Mouse (Mus musculus) megakaryocyte-erythroid progenitor cell, adult 5-6 weeks (primary cell): ENCODE results near the gene Ccdc155. TPM values are rescaled to one million over a fixed set of nuclear protein-coding genes. Genes with fewer than 3 reads are reported as not detected.
"Not testable (repeated sequence)": the region's sequence is repeated elsewhere in the genome, so short reads cannot be mapped to it uniquely, and the experiment has no call there.

Source experiments
- ATAC-seq: replicated peaks from 2 replicates; pipeline ENCODE4 v1.8.0; 2016; ENCODE audit warnings: mild to moderate bottlenecking, inconsistent platforms; ENCODE audit not compliant: severe bottlenecking, poor library complexity, low FRiP score, low TSS enrichment
- total RNA-seq, 2 experiments: library from RNA; stranded (forward) in 1 of 2; stranded (reverse) in 1 of 2; fragments of 200-1000, 215-1000 nt in 1 of 2; fragments of >200 nt in 1 of 2; fragmentation: Nextera tagmentation in 1 of 2; gene quantifications; 2 replicates each; pipeline ENCODE4 v1.2.3; 2014 to 2017

Gene Ccdc155
- total RNA-seq, 2 experiments from 2014 or later = 0.52 to 2.0 TPM

DNA sequence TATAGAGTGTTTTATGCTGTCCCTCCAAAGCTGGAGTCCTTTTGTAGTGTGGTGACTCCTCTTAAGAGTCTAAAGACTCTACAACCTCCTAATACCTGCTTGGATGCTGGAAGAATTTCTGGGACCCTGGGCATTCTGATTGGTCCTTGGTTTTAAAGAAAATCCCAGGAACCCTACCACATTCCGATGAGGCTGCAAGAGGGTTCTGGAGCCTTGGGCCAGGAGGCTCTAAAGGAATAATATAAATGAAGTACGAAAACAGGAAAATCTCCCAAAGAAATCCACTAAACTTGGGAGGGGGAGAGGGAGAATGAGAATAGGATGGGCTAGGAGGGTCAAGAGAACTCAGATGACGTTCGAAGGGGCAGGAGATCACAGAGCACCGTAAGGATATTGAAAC, 51.1 kb downstream of the Ccdc155 start:
- no peak for ATAC-seq

DNA sequence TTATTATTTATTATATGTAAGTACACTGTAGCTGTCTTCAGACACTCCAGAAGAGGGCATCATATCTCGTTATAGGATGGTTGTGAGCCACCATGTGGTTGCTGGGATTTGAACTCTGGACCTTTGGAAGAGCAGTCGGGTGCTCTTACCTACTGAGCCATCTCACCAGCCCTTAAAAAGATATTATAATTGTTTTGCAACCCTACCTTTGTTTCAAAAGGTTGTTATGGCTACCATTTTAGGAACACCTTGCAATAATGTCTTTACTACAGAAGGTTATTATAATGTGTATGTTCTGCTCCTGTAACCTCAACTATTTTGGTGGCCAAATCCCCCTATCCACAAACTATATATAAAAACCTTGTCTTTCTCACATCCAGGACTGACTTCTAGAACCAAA, 51.6 kb downstream of the Ccdc155 start:
- ATAC-seq = not testable (repeated sequence)

DNA sequence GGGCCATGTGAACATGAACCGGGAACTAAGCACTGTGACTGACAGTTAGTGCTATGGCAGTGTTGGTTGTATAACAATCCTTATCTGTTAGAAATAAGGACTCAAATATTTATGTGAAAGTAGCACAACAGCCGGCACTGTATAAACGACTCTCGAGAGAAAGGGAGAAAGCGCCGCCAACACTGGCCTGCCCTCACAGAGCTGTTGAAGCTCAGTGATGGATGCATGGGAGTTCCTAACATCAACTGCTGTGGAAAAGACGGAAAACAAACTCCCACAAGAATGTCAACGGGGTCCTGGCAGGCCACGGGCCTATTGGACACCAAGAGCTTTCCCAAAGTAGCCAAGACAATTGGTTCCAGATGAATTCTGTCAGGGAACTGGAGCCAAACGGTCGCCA, 53.4 kb downstream of the Ccdc155 start:
- ATAC-seq = no peak

DNA sequence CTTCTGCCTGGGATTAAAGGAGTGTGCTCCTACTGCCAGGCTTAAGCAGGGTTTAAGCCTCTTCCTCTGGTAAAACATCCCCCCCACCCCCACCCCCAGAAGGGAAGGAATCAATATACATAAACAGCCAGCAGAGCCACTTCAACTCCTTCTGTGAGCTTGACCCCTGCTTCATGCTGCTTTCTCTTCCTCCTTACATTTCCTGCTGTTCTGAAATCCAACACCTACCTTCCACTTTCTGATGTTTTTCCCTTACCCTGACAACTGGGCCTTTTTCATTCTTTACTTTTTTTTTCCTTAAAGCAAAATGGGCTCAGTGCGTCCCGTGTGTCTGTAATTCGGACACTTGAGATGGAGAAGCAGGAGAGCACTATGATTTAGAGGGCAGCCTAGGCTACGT, 54.4 kb downstream of the Ccdc155 start:
- no peak for ATAC-seq

DNA sequence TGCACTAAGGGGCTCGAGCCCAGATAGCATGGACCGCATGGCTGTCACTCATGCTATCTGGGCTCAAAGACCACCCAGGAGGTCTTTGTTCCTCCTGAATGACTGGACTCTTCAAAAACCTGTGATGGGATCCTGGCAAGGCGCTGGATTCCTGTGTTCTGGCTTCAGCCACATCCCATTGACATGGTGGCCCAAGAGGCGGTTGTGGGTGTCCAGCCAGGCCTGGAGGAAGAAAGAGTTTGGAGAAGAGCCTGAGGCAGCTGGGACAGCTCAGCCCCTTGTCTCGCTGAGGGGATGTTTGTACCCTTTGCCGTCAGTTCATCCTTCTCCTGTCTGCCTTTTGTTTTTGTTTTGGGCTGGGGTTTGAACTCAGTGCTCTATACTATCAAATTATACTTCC, 55.1 kb downstream of the Ccdc155 start:
- ATAC-seq = no peak

DNA sequence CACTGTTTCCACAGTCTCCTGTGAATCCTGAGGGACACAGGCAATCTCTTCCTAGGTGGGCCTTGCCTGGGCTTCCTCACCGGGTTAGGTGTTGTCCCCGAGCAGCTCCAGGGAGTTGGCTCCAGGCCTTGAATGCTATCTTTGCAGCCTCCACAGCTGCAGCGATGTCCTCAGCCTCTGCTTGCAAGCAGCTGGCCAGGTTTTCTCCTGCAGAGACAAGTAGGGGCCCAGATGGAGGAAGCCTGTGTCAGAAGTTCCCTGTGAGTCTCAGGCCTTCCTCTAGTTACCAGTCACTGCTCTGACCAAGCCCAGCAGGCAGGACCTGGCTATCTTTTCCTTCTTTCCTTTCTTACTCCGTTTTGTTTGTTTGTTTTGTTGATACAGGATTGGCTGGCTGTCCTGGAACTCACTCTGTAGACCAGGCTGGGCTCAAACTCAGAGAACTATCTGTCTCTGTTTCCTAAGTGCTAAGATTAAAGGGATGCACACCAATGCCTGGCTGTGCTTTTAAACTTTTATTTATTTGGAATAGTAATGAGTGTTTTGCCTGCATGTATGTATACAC, 56.1 kb downstream of the Ccdc155 start:
- ATAC-seq = no peak

DNA sequence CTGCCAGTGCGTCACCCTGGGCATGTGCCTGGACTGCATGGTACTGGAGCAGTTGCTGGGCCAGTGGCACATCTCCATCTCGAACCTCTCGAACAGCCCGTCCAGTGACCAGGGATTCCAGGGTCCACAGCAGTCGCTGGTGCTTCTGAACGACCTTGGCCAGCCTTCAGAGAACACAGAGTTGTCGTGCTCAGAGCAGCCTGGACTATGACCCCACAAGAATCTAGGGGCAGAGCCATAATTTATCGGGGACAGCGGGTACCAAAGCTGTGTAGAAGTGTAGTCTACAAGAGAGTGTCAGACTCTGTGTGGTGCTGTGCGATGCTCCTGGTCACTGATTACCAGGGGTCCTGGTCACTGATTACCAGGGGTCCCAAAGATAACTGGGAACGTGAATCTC, 56.8 kb downstream of the Ccdc155 start:
- no peak for ATAC-seq

DNA sequence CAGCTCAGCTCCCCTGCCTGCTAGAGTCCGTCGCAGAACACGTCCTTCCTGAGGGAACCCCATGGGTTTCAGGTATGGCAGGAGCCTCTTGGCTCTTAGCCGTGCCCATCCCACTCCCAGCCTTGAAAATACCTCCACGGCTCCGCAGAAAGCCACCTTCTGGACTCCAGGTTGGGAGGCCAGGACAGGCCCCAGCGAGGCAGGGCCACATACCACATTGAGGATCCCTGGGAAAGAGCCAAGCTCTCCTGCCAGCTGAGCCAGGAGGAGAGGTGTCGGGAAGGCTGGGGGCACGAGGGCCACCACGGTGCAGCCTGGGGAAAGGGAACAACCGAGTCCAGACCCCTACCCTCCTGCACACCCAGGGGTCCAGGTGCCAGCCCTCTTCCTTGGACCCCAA, 57.4 kb downstream of the Ccdc155 start:
- ATAC-seq = no peak

DNA sequence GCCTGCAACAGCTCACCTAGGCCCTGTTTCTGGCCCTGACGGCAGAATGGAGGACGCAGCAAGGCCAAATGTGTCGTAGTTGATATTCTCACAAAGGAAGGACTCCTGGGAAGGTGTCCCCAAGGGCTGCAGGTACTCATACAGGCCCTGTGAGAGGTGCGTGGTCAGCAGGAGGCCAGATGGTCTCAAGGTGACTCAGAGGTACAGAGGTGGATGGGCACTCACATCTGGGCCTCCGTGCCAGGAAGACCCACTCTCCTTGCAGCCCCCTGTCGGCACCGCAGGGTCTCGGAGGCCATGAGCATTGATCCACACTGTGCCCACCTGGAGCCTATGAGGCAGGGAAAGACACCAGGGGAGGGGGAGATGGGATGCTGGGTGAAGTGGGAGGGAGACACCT, 59.2 kb downstream of the Ccdc155 start:
- no peak for ATAC-seq

DNA sequence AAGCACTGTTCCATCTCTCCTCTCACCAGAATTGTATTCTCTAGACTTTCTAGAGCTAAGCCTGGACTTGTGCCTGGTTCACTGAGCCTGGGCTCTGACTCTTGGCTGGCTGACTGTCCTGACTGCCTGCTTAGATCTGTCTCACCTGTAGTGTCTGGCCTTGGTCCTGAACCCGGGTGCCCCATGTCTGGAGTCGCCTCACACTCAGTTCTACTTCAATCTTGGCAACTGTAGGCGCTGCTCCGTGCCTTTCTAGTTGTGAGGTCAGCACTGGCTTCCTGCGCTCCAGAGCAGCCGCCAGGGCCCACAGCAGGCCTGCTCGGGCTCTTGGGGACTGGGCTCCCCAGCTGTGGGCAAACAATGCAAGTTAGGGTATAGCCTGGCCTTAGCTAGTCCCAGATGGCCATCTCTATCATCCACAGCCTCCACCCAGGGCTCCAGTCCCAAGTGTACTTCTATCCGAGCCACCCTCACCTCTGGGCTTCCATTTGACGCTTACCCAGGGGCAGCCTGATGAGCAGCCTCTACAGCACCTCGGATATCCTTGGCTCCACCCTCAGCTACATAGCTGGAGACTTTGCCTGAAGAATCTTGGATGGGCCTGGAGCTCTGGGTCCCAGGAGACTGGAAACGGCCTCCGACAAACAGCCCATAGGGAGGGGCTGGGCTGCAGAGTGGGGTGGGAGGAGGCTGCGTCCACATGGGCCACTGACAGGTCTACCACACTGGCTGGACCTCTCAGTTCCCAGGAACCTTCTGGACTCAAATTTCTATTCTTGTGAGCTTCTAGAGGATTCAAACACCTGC, 60.1 kb downstream of the Ccdc155 start:
- ATAC-seq = no peak

DNA sequence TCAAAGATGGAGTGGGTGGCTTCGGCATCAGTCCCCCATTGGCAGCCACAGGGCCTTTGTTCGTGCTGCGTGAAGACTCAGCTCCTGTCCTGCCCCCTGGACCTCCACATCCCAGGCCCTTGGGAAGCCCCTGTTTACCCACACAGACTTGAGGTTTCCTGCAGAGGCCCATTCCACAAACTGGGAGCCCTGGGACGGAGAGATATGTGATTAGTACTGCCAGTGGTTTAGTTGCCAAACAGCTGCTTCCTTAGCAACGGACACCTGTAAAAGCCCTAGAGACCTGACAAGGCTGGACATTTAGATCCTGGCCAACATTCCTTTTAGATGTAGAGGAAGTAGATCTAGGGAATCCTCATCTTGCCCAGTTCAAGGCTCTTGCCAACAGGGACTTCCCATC, 62.8 kb downstream of the Ccdc155 start:
- ATAC-seq = no peak

DNA sequence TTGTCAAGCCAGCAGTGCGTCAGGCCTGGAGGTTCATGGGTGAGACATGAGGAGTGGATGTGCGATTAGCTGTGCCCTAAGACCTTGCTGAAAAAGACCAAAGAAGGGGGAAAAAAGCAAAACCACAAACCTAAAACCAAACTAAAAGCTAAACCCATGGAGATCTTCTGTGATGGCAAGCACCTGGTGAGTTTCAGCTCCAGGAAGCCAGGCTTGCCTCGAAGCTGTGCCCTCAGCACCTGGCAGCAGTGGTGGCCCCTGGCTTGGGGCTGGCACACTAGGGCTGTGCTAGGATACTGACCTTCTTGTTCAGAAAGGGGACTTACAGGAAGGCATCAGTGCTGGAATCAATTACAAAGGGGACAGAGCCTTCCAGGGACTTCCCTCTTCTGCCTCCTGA, 63.4 kb downstream of the Ccdc155 start:
- ATAC-seq = no peak

DNA sequence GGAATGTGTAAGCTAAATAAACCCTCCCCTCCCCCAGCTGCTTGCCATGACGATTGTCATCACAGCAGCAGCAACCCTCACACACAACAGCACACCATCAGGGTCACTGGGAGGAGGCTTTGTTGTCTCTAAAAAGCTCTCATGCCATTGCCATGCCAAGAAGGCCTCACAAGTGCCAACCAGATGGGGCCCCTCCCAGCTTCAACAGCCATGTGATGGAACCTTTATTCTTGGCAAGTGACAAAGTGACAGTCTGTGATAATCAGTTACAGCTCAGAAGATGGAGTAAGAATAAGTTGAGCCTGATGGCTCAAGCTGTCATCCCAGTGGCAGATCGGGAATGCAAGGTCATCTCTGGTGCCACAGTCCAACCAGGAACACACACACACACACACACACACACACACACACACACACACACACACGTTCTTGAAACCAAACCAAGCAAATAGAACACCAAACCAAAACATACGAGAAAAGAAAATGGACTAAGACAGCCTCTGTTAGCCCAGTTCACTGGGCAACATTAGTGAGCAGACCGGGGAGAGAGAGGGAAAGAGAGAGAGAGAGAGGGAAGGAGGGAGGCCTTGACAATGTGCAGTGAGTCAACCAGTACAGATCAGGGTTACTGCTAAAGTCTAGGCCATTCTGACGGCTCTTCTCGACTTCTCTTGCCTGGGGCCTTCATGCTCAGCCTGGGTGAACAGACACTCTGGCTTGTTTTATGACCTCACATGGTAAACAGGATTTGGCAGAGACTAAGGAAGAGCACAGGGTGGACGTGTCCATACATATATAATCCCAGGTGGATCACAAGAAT, 64.6 kb downstream of the Ccdc155 start:
- ATAC-seq = peak; percentile 15; the same call in 1 of the 2 replicates

DNA sequence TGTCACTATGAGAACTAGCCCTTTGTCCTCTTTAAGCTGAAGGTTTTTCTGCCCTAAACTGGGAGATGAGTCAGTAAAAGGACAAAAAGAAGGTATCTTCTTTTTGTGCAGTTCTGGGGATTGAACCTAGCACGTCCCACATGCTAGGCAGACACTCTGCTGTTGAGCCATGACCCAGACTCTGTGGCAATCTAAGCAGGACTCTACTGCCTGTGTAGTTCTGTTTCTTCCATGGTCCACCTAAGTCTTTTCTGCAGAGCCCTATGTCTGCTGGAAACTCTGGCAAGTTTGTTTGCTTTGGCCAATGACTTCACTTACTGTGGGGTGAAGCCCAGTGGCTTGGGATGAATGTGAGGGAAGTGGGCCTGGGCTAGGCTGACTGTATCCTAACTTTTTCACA, 66.3 kb downstream of the Ccdc155 start:
- ATAC-seq = no peak

DNA sequence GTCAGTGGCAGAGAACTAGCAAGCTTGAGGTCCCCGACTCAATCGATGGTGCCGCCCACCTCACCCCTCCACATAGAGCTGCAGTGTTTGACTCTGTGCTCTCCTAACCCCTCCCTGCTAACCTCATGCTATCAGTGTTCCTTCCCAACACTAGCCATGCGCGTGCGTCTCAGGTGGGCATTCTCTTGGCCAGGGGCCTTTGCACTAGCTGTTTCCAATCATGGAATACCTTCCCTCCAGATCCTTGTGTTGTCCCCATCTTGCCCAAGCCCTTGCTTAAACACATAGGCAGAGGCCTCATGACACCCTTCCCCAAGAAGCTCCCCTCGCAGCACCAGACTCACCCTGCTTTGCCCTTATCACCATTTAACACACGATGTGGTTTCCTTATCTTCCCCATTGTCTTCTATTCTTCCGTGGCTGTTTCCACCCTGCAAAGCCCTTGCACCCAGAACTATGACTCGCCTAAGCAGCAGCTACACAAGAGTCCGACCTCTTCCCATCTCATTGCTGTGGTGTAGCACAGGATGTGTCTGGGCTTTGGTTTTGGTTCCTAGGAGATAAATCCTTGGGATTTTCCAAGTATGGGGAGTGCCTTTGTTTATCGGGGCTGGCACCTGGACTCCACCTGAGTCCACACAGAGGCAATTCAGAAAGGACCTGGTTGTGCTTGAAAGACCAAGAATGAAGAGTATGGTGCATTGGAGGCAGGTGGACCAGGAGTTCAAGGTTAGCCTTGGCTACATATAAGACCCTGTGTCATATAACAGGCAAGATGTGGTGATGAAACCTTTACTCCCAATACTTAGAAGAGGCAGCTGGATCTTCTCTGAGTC, 67.3 kb downstream of the Ccdc155 start:
- ATAC-seq = peak; percentile 72

DNA sequence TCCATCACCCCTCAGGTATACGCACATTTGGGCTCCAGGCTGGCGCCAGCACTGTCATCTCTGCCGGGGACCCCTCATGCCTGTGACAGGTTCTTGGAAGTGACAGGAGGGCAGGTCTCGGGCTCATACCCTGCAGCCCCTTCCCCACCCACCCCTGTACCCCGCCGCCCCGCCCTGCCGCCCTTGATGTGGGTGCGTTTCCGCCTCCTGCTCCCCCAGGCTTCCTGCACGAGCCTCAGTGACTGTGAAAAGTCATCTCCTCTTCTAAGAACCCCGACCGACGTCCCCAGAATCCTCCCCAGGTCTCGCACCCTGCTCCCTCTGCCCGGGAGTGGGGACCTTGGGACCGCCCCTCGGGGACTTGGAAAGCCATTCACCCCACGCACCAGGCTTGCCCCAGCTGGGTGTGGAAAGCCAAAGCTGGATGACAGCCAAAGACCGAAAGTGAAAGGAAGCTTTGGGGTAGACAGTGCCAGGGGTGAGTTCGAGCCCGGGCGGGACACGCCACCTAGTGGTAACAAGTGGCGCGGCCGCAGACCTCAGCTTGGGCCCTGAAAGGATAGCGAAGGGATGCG, 68.6 kb downstream of the Ccdc155 start, which contains the start of the genes Gm45713 and Flt3l:
Gm45713 (minus strand) TSS at position 239 of the 575 bp plus-strand sequence.
Flt3l (minus strand) TSS at position 440 of the 575 bp plus-strand sequence.
- ATAC-seq = peak; percentile 44

DNA sequence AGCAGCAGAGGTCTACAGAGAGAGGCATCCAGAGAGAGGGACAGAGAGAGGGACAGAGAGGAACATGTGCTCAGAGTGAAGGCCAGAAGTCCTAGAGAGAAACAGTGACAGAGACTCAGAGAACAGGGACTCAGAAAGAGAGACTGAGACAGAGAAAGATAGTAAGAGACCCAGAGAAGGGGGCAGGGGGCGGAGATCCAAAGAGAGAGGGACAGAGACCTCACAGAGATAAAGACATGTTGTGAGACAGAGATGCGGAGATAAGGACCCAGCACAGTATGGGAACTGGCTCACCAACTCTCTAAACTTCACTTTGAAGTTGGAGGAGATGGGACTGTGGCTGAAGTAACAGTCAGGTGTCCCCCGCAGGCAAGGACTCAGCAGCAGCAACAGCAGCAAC, 69.3 kb downstream of the Ccdc155 start:
- no peak for ATAC-seq

DNA sequence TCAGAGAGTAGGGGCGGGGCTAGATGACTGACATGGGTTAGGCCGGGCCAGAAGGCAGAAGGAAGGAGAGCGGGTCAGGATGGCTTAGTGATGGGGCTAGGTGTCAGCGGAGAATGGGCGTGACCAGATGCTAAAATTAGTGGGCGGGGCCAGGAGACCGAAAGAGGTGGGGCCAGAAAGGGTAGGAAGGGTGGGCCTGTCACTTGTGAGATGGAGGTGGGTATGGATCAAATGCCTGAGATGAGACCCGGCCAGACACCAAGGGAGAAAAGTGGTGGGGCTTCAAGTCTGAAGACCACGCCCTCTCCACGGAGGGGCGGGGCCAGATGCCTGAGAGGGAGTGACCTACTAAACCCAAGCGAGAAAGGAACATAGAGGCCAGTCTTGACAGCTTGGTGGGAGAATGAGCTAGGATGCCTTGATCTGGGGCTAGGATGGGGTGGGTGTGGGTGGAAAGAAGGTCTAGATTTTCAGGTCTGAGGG, 70.1 kb downstream of the Ccdc155 start:
- peak; percentile 40 for ATAC-seq
